Mouse (Mus musculus): ENCODE data around the gene Gm10100. TPM values are rescaled to one million over a fixed set of nuclear protein-coding genes. Genes with fewer than 3 reads are reported as not detected.
"Not testable (repeated sequence)": the region's sequence is repeated elsewhere in the genome, so short reads cannot be mapped to it uniquely, and the experiment has no call there.

The Gm10100 gene
- not detected in 2 replicates for polyA plus RNA-seq (2015; fragmentation: Nextera tagmentation; extraction: Ambion mirVana)

- DNase-seq (ENCODE audit: low spot score) (no peak), ATAC-seq (no peak)
- no peaks in the 10 kb centered on the region for H3K27me3 ChIP-seq (replicated peaks; ENCODE audit: insufficient read depth, low read length)
- H3K4me2 ChIP-seq (replicated peaks; ENCODE audit: low read depth, low read length), result no peak within 1 kb of the TSS
- 10% methylated on average over 3 of the region's 3 CpGs for WGBS
- no peak within 1 kb of the TSS for H3K9ac ChIP-seq (replicated peaks; ENCODE audit: low read depth)
- no peaks in the 10 kb centered on the region for H3K9me3 ChIP-seq (ENCODE audit: low read length)
- no peak within 1 kb of the TSS for H3K27ac ChIP-seq (ENCODE audit: low read length)
- TF ChIP-seq CTCF (IDR thresholded peaks at IDR 0.05) (no peak), EP300 (IDR thresholded peaks at IDR 0.05) (no peak)
- no peaks in the 10 kb centered on the region for H3K36me3 ChIP-seq (ENCODE audit: insufficient read depth, low read length)
- no peaks in the 10 kb centered on the region for H3K4me1 ChIP-seq (ENCODE audit: insufficient read depth, low read depth, low read length)
- H3K4me3 ChIP-seq (ENCODE audit: low read depth, low read length), result no peak within 1 kb of the TSS
These were observed at the start of gene Gm10100 for GRCm38 (mm10) chr10:77726186-77726585. Gene Gm10100, plus strand, starts transcription at chr10:77726486.

DNA sequence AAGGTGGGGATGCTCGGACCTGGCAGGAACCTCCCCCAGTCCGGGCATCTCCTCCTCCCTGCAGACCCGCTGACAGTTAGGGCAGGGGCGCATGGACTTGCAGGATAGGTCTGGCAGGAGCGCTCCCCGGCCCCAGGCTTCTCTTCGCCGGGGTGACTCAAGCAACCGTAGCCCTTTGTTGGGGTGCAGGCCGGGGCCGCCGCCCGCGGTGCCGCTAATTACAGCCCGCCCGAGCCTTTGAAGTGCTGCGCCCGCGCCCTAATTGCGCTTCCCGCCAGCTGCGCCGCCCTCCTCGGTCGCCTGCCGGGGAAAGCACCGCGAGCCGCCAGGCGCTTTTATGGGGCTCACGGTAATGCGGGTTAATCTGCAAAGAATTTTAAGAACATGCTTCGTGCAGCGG lies 48.7 kb upstream of the Gm10100 start:
- no peaks in the 10 kb centered on the region for H3K9me3 ChIP-seq (ENCODE audit: low read length)
- ATAC-seq (no peak), DNase-seq (ENCODE audit: low spot score) (no peak)
- H3K4me1 ChIP-seq (ENCODE audit: insufficient read depth, low read depth, low read length), result no peaks in the 10 kb centered on the region
- H3K4me3 ChIP-seq (ENCODE audit: low read depth, low read length), result no peak overlapping the region
- 0 out of 2 replicates have a peak overlapping the region, but pooled peaks have one; percentile 25 for H3K4me2 ChIP-seq (replicated peaks; ENCODE audit: low read depth, low read length)
- H3K36me3 ChIP-seq (ENCODE audit: insufficient read depth, low read length), result no peaks in the 10 kb centered on the region
- H3K27ac ChIP-seq (ENCODE audit: low read length), result no peak overlapping the region
- TF ChIP-seq EP300 (IDR thresholded peaks at IDR 0.05) (no peak), CTCF (IDR thresholded peaks at IDR 0.05) (no peak)
- H3K27me3 ChIP-seq (replicated peaks; ENCODE audit: insufficient read depth, low read length), result peaks cover 18% of the 10 kb centered on the region
- H3K9ac ChIP-seq (replicated peaks; ENCODE audit: low read depth), result no peak overlapping the region
- WGBS, result 2% methylated on average over 35 of the region's 35 CpGs

DNA sequence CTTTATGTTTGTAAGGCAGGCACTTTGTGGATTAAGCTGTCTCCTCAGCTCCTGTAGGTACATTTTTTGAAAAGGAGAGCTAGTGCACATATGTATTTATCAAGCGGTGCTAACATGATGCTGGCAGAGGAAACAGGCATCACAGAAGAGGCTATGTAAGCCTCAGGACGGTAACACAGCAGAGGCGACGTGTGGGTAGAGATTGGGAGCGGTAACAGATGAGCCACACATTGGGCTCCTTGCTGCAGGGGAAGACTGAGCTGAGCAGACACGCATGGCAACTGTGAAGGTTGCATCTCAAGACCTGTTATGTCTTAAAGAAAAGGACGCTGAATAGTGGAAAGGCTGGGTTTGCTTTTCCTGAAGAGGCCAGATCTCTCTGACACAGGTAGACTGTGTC lies 43.3 kb upstream of the Gm10100 start:
- Histone ChIP-seq H3K36me3 (ENCODE audit: insufficient read depth, low read length) (no peaks in the 10 kb centered on the region), H3K27me3 (replicated peaks; ENCODE audit: insufficient read depth, low read length) (peaks cover 13% of the 10 kb centered on the region), H3K4me1 (ENCODE audit: insufficient read depth, low read depth, low read length) (no peaks in the 10 kb centered on the region), H3K9me3 (ENCODE audit: low read length) (no peaks in the 10 kb centered on the region), H3K9ac (replicated peaks; ENCODE audit: low read depth) (no peak overlapping the region), H3K27ac (ENCODE audit: low read length) (no peak overlapping the region), H3K4me3 (ENCODE audit: low read depth, low read length) (no peak overlapping the region), H3K4me2 (replicated peaks; ENCODE audit: low read depth, low read length) (no peak overlapping the region)
- 74% methylated on average over 7 of the region's 7 CpGs for WGBS
- TF ChIP-seq EP300 (IDR thresholded peaks at IDR 0.05), result no peak
- no peak for TF ChIP-seq CTCF (IDR thresholded peaks at IDR 0.05)
- DNase-seq (ENCODE audit: low spot score) (no peak), ATAC-seq (no peak)

GRCm38 (mm10) chr10:77684181-77684580 lies 42.1 kb upstream of the Gm10100 start:
- no peaks in the 10 kb centered on the region for H3K4me1 ChIP-seq (ENCODE audit: insufficient read depth, low read depth, low read length)
- ATAC-seq (no peak), DNase-seq (ENCODE audit: low spot score) (no peak)
- no peaks in the 10 kb centered on the region for H3K9me3 ChIP-seq (ENCODE audit: low read length)
- no peaks in the 10 kb centered on the region for H3K36me3 ChIP-seq (ENCODE audit: insufficient read depth, low read length)
- H3K9ac ChIP-seq (replicated peaks; ENCODE audit: low read depth), result no peak overlapping the region
- WGBS, result 39% methylated on average over 8 of the region's 8 CpGs
- TF ChIP-seq EP300 (IDR thresholded peaks at IDR 0.05) (no peak), CTCF (IDR thresholded peaks at IDR 0.05) (no peak)
- 0 out of 2 replicates have a peak, but pooled peaks cover 7% of the 10 kb centered on the region for H3K27me3 ChIP-seq (replicated peaks; ENCODE audit: insufficient read depth, low read length)
- no peak overlapping the region for H3K4me2 ChIP-seq (replicated peaks; ENCODE audit: low read depth, low read length)
- H3K4me3 ChIP-seq (ENCODE audit: low read depth, low read length), result no peak overlapping the region
- H3K27ac ChIP-seq (ENCODE audit: low read length), result no peak overlapping the region

- Histone ChIP-seq H3K36me3 (ENCODE audit: insufficient read depth, low read length) (no peaks in the 10 kb centered on the region), H3K27ac (ENCODE audit: low read length) (no peak within 1 kb of the TSS), H3K4me1 (ENCODE audit: insufficient read depth, low read depth, low read length) (no peaks in the 10 kb centered on the region), H3K9ac (replicated peaks; ENCODE audit: low read depth) (no peak within 1 kb of the TSS), H3K4me2 (replicated peaks; ENCODE audit: low read depth, low read length) (no peak within 1 kb of the TSS), H3K4me3 (ENCODE audit: low read depth, low read length) (no peak within 1 kb of the TSS), H3K27me3 (replicated peaks; ENCODE audit: insufficient read depth, low read length) (0 out of 2 replicates have a peak, but pooled peaks cover 7% of the 10 kb centered on the region), H3K9me3 (ENCODE audit: low read length) (no peaks in the 10 kb centered on the region)
- no peak for DNase-seq (ENCODE audit: low spot score)
- WGBS, result 2% methylated on average over 22 of the region's 22 CpGs
- ATAC-seq, result 0 out of 2 replicates have a peak, but pooled peaks have one; percentile 12
- no peak for TF ChIP-seq CTCF (IDR thresholded peaks at IDR 0.05)
- TF ChIP-seq EP300 (IDR thresholded peaks at IDR 0.05), result no peak
These were observed 40.2 kb upstream of the Gm10100 start, which contains the start of gene Tspear for GRCm38 (mm10) chr10:77685895-77686664. Gene Tspear, plus strand, starts transcription at chr10:77686569.

- TF ChIP-seq EP300 (IDR thresholded peaks at IDR 0.05), result no peak
- TF ChIP-seq CTCF (IDR thresholded peaks at IDR 0.05), result no peak
- Histone ChIP-seq H3K27me3 (replicated peaks; ENCODE audit: insufficient read depth, low read length) (0 out of 2 replicates have a peak, but pooled peaks cover 7% of the 10 kb centered on the region), H3K9ac (replicated peaks; ENCODE audit: low read depth) (no peak overlapping the region), H3K4me3 (ENCODE audit: low read depth, low read length) (no peak overlapping the region), H3K4me2 (replicated peaks; ENCODE audit: low read depth, low read length) (no peak overlapping the region), H3K9me3 (ENCODE audit: low read length) (no peaks in the 10 kb centered on the region), H3K27ac (ENCODE audit: low read length) (no peak overlapping the region), H3K4me1 (ENCODE audit: insufficient read depth, low read depth, low read length) (no peaks in the 10 kb centered on the region), H3K36me3 (ENCODE audit: insufficient read depth, low read length) (no peaks in the 10 kb centered on the region)
- DNase-seq (ENCODE audit: low spot score) (no peak), ATAC-seq (no peak)
- 19% methylated on average over 10 of the region's 10 CpGs for WGBS
These were observed 39.3 kb upstream of the Gm10100 start for GRCm38 (mm10) chr10:77687021-77687420.

DNA sequence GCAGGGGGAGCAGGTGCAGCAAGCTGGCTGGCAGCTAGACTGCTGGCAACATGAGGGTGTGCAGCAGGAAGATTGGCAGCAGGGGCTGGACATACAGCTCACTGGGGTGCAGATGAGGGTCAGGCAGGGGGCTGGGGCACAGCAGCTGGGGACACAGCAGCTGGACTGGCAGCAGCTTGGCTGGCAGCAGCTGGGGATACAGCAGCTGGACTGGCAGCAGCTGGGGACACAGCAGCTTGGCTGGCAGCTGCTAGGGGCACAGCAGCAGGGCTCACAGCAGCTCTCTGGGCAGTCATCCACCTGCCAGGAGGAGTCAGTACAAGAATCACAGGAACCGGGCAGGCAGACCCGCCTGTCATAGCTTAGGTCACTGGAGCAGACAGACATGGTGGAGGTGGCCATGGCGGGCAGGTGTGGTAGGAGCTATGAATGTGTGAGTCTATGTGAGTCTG lies 35.9 kb upstream of the Gm10100 start, which contains the start of gene Gm19402:
Gm19402 (minus strand) TSS at position 402 of the 452 bp plus-strand sequence.
- 61% methylated on average over 3 of the region's 3 CpGs for WGBS
- H3K9ac ChIP-seq (replicated peaks; ENCODE audit: low read depth); ATAC-seq; H3K27ac ChIP-seq (ENCODE audit: low read length); H3K4me1 ChIP-seq (ENCODE audit: insufficient read depth, low read depth, low read length); H3K36me3 ChIP-seq (ENCODE audit: insufficient read depth, low read length); DNase-seq (ENCODE audit: low spot score); H3K9me3 ChIP-seq (ENCODE audit: low read length); H3K4me3 ChIP-seq (ENCODE audit: low read depth, low read length); H3K4me2 ChIP-seq (replicated peaks; ENCODE audit: low read depth, low read length); H3K27me3 ChIP-seq (replicated peaks; ENCODE audit: insufficient read depth, low read length): not testable (repeated sequence)
